Mouse (Mus musculus) E14TG2a.4 (cell line): ENCODE measurements around the gene Nrip3.

Source experiments
- CTCF ChIP-seq: conservative IDR thresholded peaks from 2 replicates; pipeline ENCODE4 v1.5.1; 2014; ENCODE audit warnings: low read length
- NANOG ChIP-seq: IDR thresholded peaks from 2 replicates; pipeline ENCODE4 v1.6.1; 2014; ENCODE audit warnings: borderline replicate concordance, low read length, mixed read lengths
- POU5F1 ChIP-seq: IDR thresholded peaks from 2 replicates; pipeline ENCODE4 v1.6.1; 2014; ENCODE audit warnings: low read length, borderline replicate concordance

- TF ChIP-seq CTCF (no peak), NANOG (no peak), POU5F1 (no peak)
These were observed 50.2 kb downstream of the Nrip3 start, which contains the start of gene Ascl3 for GRCm38 (mm10) chr7:109731626-109732025.
